Mouse (Mus musculus): Measurements from ENCODE around the gene Plxdc1. TPM values are rescaled to one million over a fixed set of nuclear protein-coding genes. Genes with fewer than 3 reads are reported as not detected.

Gene Plxdc1
- polyA plus RNA-seq, 1 experiment, result 11.9 TPM

DNA sequence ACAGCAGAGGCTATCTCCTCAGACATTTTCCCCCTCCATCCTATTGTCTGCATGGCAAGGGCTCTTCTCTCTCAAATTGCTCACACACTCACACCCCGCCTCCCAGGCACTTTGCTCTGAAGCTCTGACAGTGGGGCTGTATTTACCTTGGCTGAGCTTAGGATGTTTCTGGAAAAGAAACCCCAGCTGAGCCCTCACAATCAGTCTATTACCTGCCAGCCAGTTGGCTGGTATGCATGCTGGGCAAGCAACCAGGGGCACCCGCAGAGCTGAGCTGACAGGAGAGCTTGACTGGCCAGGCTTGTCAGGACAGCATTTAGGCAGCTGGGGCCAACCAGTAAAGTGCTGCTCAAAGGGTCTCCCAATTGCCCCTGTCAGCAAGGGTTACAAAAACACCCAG is 19.1 kb downstream of the Plxdc1 start:
- Histone ChIP-seq H3K4me1 (ENCODE audit: control insufficient read depth, insufficient read depth, low read length) (no peaks in the 10 kb centered on the region), H3K4me3 (replicated peaks; ENCODE audit: control insufficient read depth, low read depth, low read length) (no peak overlapping the region), H3K27ac (ENCODE audit: control insufficient read depth, insufficient read depth, low read depth, low read length, poor library complexity) (no peak overlapping the region)
- TF ChIP-seq CTCF (IDR thresholded peaks at IDR 0.05; ENCODE audit: control insufficient read depth, insufficient read depth, low read length), result no peak
- no peak for TF ChIP-seq POLR2A (IDR thresholded peaks at IDR 0.05; ENCODE audit: borderline replicate concordance, control insufficient read depth, low read depth, low read length)
- 72% methylated on average over 2 of the region's 2 CpGs for WGBS

DNA sequence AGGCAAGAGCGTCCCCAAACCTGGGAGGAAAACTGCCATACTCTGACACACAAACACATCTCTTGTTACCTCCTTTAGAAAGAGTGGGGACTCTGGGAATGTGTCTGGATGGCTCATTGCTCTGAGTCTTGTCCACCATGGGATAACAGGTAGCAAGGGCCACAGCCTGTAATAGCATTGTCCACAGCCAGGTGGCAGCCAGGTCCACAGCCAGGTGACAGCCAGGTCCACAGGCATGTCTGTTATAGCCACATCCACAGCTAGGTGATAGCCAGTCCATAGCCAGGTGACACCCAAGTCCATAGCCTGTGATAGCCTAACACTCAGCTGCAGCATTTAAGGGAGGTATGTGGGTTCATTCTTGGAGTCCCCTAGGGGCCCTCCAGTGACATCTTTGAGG is 25.3 kb downstream of the Plxdc1 start:
- Histone ChIP-seq H3K27ac (ENCODE audit: control insufficient read depth, insufficient read depth, low read depth, low read length, poor library complexity) (no peak overlapping the region), H3K4me1 (ENCODE audit: control insufficient read depth, insufficient read depth, low read length) (no peaks in the 10 kb centered on the region; the same call in 1 of the 2 replicates), H3K4me3 (replicated peaks; ENCODE audit: control insufficient read depth, low read depth, low read length) (no peak overlapping the region)
- TF ChIP-seq CTCF (IDR thresholded peaks at IDR 0.05; ENCODE audit: control insufficient read depth, insufficient read depth, low read length) (peak; percentile 55; the same call in 1 of the 2 replicates), POLR2A (IDR thresholded peaks at IDR 0.05; ENCODE audit: borderline replicate concordance, control insufficient read depth, low read depth, low read length) (no peak)
- WGBS, result 85% methylated on average over 1 of the region's 1 CpGs

DNA sequence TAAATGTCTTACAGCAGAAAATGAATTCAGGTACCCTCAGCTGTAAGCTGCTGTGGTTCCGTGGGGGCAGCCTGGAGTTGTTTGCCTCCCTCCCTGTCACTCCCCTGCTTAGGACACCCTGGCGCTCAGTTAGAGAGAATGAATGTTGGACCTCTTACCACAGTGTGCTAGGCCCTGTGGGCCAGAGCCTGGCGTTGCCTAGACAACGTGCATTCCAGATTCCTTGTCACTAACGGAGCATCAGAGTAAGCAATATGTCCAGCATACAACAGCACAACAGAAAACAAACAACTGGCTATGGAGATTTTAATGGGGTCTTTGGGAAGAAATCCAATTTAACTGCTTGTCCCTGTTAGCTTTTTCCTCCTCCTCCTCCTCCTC is 27.0 kb downstream of the Plxdc1 start:
- TF ChIP-seq POLR2A (IDR thresholded peaks at IDR 0.05; ENCODE audit: borderline replicate concordance, control insufficient read depth, low read depth, low read length) (no peak), CTCF (IDR thresholded peaks at IDR 0.05; ENCODE audit: control insufficient read depth, insufficient read depth, low read length) (no peak)
- 86% methylated on average over 5 of the region's 5 CpGs for WGBS
- H3K4me1 ChIP-seq (ENCODE audit: control insufficient read depth, insufficient read depth, low read length), result no peaks in the 10 kb centered on the region; the same call in 1 of the 2 replicates

DNA sequence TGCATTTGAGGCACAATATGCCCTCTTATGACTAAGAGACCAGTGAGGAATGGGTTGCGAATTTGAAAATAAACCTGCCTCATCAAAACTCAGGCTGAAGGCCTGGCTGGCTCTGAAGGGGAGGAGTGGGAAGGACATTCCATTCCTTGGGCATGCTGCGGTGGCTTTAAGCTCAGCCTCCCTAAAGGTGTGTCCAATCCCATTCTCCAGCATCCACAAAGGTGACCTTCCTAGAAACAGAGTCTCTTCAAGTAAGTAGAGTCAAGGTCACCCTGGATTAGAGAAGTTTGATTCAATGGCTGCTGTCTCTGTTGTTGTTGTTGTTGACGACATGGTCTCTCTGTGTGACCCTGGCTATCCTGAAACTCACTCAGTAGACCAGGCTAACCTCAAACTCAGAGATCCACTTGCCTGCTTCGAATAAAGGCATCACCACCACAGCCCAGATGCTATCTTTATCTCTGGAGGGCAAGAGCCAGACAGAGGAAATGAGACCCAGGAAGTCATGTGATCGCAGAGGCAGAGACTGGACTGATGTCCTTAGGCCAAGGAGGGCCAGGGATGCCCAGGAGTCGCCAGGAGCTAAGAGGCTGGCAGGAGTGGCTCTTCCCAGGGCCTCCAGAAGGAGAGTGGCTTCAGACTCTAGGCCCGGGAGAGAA is 27.5 kb downstream of the Plxdc1 start:
- H3K27ac ChIP-seq (ENCODE audit: control insufficient read depth, insufficient read depth, low read depth, low read length, poor library complexity), result no peak overlapping the region
- whole genome bisulfite sequencing, result 58% methylated on average over 7 of the region's 7 CpGs

More for the DNA sequence above, 27.0 kb downstream of the Plxdc1 start:
- H3K4me3 ChIP-seq (replicated peaks; ENCODE audit: control insufficient read depth, low read depth, low read length), result no peak overlapping the region
- no peak overlapping the region for H3K27ac ChIP-seq (ENCODE audit: control insufficient read depth, insufficient read depth, low read depth, low read length, poor library complexity)

DNA sequence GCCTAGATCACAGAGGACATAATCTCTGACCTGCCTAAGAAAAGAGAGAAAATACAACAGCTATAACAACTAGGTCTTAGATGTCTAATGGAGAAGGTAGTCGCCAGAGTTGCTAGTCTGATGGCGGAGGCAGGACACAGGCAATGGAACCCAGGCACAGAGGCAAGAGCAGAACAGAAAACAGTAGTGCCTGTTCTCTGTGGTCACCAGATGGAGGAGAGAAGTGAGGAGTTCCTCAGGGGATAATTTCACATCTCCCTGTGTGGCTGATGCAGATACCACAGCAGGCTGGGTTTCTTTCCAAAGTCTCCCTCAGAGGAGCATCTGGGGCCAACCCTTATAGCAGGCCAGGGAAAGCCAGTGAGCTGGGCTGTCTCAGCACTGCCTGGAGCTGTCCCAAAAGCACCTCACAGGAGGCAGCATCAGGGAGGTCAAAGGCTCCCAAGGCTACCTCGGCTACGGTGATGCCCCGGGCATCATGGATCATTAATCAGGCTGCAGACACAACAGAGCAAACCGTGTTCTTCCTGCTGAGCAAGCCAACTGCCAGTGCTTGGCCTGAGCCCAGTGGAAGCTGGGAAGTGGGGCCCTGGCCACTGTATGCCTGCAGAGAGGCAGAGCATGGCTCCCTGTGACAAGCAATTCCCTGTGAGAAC is 29.2 kb downstream of the Plxdc1 start:
- Histone ChIP-seq H3K27ac (ENCODE audit: control insufficient read depth, insufficient read depth, low read depth, low read length, poor library complexity) (no peak overlapping the region), H3K4me3 (replicated peaks; ENCODE audit: control insufficient read depth, low read depth, low read length) (no peak overlapping the region), H3K4me1 (ENCODE audit: control insufficient read depth, insufficient read depth, low read length) (no peaks in the 10 kb centered on the region; the same call in 1 of the 2 replicates)
- 86% methylated on average over 6 of the region's 6 CpGs for WGBS
- TF ChIP-seq POLR2A (IDR thresholded peaks at IDR 0.05; ENCODE audit: borderline replicate concordance, control insufficient read depth, low read depth, low read length) (no peak), CTCF (IDR thresholded peaks at IDR 0.05; ENCODE audit: control insufficient read depth, insufficient read depth, low read length) (no peak)

More for the DNA sequence above, 27.5 kb downstream of the Plxdc1 start:
- TF ChIP-seq CTCF (IDR thresholded peaks at IDR 0.05; ENCODE audit: control insufficient read depth, insufficient read depth, low read length), result no peak
- TF ChIP-seq POLR2A (IDR thresholded peaks at IDR 0.05; ENCODE audit: borderline replicate concordance, control insufficient read depth, low read depth, low read length), result no peak
- Histone ChIP-seq H3K4me1 (ENCODE audit: control insufficient read depth, insufficient read depth, low read length) (no peaks in the 10 kb centered on the region; the same call in 1 of the 2 replicates), H3K4me3 (replicated peaks; ENCODE audit: control insufficient read depth, low read depth, low read length) (no peak overlapping the region)

DNA sequence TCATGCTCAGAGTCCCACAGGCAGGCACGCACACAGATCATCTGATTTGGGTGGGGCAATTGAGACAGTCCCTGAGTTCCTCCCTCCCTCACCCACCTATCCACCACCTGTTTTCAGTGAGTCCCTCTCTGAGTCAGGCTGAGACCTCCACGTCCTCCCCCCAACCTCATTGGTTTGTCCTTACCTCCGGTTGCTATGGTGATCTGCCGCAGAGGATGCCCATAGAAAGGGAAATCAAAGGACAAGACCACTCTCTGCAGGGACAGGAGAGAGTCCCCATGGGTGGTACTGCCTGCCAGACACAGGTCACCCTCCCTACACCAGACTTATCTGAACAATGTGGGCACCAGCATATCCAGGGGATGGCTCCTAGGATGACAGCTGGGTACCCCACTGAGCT is 30.3 kb downstream of the Plxdc1 start:
- H3K4me1 ChIP-seq (ENCODE audit: control insufficient read depth, insufficient read depth, low read length), result no peaks in the 10 kb centered on the region; the same call in 1 of the 2 replicates
- WGBS, result 76% methylated on average over 4 of the region's 4 CpGs
- no peak overlapping the region for H3K4me3 ChIP-seq (replicated peaks; ENCODE audit: control insufficient read depth, low read depth, low read length)
- no peak overlapping the region for H3K27ac ChIP-seq (ENCODE audit: control insufficient read depth, insufficient read depth, low read depth, low read length, poor library complexity)
- no peak for TF ChIP-seq POLR2A (IDR thresholded peaks at IDR 0.05; ENCODE audit: borderline replicate concordance, control insufficient read depth, low read depth, low read length)
- no peak for TF ChIP-seq CTCF (IDR thresholded peaks at IDR 0.05; ENCODE audit: control insufficient read depth, insufficient read depth, low read length)

DNA sequence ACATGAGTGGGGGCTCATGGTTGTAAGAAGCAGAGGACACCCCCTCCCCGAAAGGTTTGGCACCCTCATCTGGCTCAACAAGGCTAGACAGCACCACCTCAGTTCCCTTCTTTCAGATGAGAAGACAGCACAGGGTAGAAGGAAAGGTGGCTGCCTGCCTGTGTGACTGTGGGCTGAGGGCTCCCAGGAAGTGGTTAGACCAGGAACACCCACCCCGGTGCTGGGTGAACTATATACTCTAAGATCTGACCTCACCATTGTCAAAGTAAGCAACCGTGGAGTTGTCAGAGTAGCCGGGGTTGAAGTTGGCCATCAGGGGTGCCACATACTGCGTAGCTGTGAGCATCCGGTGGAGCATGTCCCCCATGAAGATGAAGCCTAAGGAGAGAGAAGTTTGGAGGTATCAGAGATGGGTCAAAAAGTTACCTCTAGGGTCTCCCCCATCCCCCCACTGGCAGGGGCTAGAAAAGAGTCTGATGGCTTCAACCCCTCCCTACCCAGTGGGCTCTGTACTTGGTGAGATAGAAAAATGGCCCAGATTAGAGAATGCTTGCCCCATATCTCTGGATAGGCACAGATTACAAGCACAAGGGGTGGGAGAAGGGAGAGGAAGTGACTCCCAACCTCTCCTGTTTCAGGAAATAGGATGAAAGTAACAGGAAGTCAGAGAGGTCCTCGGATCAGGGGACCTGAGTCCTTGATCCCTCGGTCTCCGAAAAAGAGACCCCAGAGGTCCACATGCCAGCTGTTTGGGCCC is 30.9 kb downstream of the Plxdc1 start:
- WGBS, result 52% methylated on average over 9 of the region's 9 CpGs
- TF ChIP-seq POLR2A (IDR thresholded peaks at IDR 0.05; ENCODE audit: borderline replicate concordance, control insufficient read depth, low read depth, low read length), result no peak
- no peak for TF ChIP-seq CTCF (IDR thresholded peaks at IDR 0.05; ENCODE audit: control insufficient read depth, insufficient read depth, low read length)
- no peaks in the 10 kb centered on the region; the same call in 1 of the 2 replicates for H3K4me1 ChIP-seq (ENCODE audit: control insufficient read depth, insufficient read depth, low read length)
- no peak overlapping the region for H3K4me3 ChIP-seq (replicated peaks; ENCODE audit: control insufficient read depth, low read depth, low read length)
- H3K27ac ChIP-seq (ENCODE audit: control insufficient read depth, insufficient read depth, low read depth, low read length, poor library complexity), result no peak overlapping the region
